Mouse (Mus musculus) embryonic facial prominence, embryonic 12.5 days (tissue): ENCODE data around the gene Mrpl43. TPM values are rescaled to one million over a fixed set of nuclear protein-coding genes. Genes with fewer than 3 reads are reported as not detected.

Source experiments
- ATAC-seq: fragments of 200-750 bp; cut with Nextera tagmentation; 2 replicates; pipeline ENCODE4 v1.8.0; 2017; ENCODE audit not compliant: insufficient number of reproducible peaks, insufficient read depth, low FRiP score, low TSS enrichment
- H3K27ac ChIP-seq: fragments of 300-500 bp; sonication (generic); 2 replicates; pipeline ENCODE4 v1.5.1; 2016; ENCODE audit warnings: mild to moderate bottlenecking
- H3K27me3 ChIP-seq: fragments of 300-500 bp; sonication (generic); 2 replicates; pipeline ENCODE4 v1.6.1; 2016; ENCODE audit warnings: mild to moderate bottlenecking, moderate library complexity
- H3K36me3 ChIP-seq: fragments of 300-500 bp; sonication (generic); 2 replicates; pipeline ENCODE4 v1.6.1; 2016; ENCODE audit warnings: mild to moderate bottlenecking
- H3K4me1 ChIP-seq: fragments of 300-500 bp; sonication (generic); 2 replicates; pipeline ENCODE4 v1.6.1; 2016
- H3K4me2 ChIP-seq: fragments of 300-500 bp; sonication (generic); replicated peaks from 2 replicates; pipeline ENCODE4 v1.6.1; 2016; ENCODE audit warnings: mild to moderate bottlenecking, moderate library complexity
- H3K4me3 ChIP-seq: fragments of 300-500 bp; sonication (generic); 2 replicates; pipeline ENCODE4 v1.5.1; 2016; ENCODE audit warnings: mild to moderate bottlenecking
- H3K9ac ChIP-seq: fragments of 300-500 bp; sonication (generic); 2 replicates; pipeline ENCODE4 v1.6.1; 2016; ENCODE audit warnings: mild to moderate bottlenecking, moderate library complexity
- H3K9me3 ChIP-seq: fragments of 300-500 bp; sonication (generic); 2 replicates; pipeline ENCODE4 v1.6.1; 2016; ENCODE audit warnings: mild to moderate bottlenecking, moderate library complexity
- WGBS: fragments of 180-500 bp; shearing (Covaris S2); methylation state at CpG from one replicate; pipeline ENCODE4 v1.1.7; 2016; 5-methylcytosine and 5-hydroxymethylcytosine counted together
- polyA plus RNA-seq: library from polyadenylated mRNA; unstranded; fragments of >200 nt; fragmentation: Nextera tagmentation; extraction: Ambion mirVana; gene quantifications from 2 replicates; pipeline ENCODE4 v1.2.1, GENCODE M21; 2016

Mrpl43 gene
- polyA plus RNA-seq, 1 experiment from 2014 or later = 74.5 TPM

GRCm38 (mm10) chr19:45003740-45004516, 2.3 kb downstream of the Mrpl43 start:
- Histone ChIP-seq H3K36me3 (peaks cover 53% of the 10 kb centered on the region), H3K9me3 (no peaks in the 10 kb centered on the region), H3K27me3 (no peaks in the 10 kb centered on the region), H3K4me1 (peaks cover 19% of the 10 kb centered on the region), H3K4me3 (no peak overlapping the region), H3K9ac (no peak overlapping the region), H3K27ac (no peak overlapping the region), H3K4me2 (no peak overlapping the region)
- WGBS = 83% methylated on average over 7 of the region's 7 CpGs
- ATAC-seq = no peak

GRCm38 (mm10) chr19:45002301-45002700, 3.9 kb downstream of the Mrpl43 start:
- Histone ChIP-seq H3K36me3 (peaks cover 64% of the 10 kb centered on the region), H3K9ac (no peak overlapping the region), H3K9me3 (no peaks in the 10 kb centered on the region), H3K4me3 (no peak overlapping the region), H3K27ac (no peak overlapping the region), H3K4me1 (peaks cover 11% of the 10 kb centered on the region), H3K4me2 (no peak overlapping the region), H3K27me3 (no peaks in the 10 kb centered on the region)
- 69% methylated on average over 3 of the region's 3 CpGs for WGBS
- no peak for ATAC-seq

- WGBS = 87% methylated on average over 8 of the region's 8 CpGs
- H3K36me3 ChIP-seq = peaks cover 72% of the 10 kb centered on the region
These were observed 6.6 kb downstream of the Mrpl43 start for GRCm38 (mm10) chr19:44999647-45000046.

DNA sequence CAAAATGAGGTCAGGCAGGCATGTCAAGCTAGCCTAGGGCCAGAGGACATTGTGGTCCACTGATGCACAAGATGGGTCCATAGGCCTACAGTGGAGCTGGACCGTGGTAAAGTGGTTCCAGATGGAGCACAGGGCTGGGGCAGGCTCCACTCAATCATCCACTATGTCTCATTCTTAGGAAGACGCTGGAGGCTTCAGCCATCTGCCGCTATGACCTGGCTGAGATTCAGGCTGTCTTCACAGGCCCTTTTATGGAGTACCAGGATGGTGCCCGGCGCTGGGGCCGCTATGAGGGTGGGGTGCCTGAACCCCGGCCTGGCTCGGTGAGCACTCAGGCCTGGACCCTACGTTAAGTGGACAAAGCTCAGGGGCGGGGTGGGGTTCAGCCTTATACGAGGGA, 8.5 kb downstream of the Mrpl43 start:
- no peak for ATAC-seq
- Histone ChIP-seq H3K9me3 (no peaks in the 10 kb centered on the region), H3K36me3 (peaks cover 58% of the 10 kb centered on the region), H3K9ac (no peak overlapping the region), H3K4me2 (no peak overlapping the region), H3K27ac (no peak overlapping the region), H3K4me1 (no peaks in the 10 kb centered on the region), H3K4me3 (no peak overlapping the region), H3K27me3 (no peaks in the 10 kb centered on the region)
- WGBS = 61% methylated on average over 11 of the region's 11 CpGs

More at GRCm38 (mm10) chr19:44999647-45000046, 6.6 kb downstream of the Mrpl43 start:
- H3K9ac ChIP-seq = no peak overlapping the region
- no peaks in the 10 kb centered on the region for H3K4me1 ChIP-seq
- no peak overlapping the region for H3K4me2 ChIP-seq
- no peak for ATAC-seq
- H3K9me3 ChIP-seq = no peaks in the 10 kb centered on the region
- H3K27me3 ChIP-seq = no peaks in the 10 kb centered on the region
- H3K4me3 ChIP-seq = no peak overlapping the region
- no peak overlapping the region for H3K27ac ChIP-seq

GRCm38 (mm10) chr19:44992712-44993111, 13.5 kb downstream of the Mrpl43 start:
- Histone ChIP-seq H3K4me1 (peaks cover 28% of the 10 kb centered on the region), H3K9me3 (no peaks in the 10 kb centered on the region), H3K4me2 (no peak overlapping the region), H3K36me3 (peaks cover 19% of the 10 kb centered on the region), H3K27me3 (no peaks in the 10 kb centered on the region), H3K9ac (no peak overlapping the region), H3K4me3 (no peak overlapping the region), H3K27ac (no peak overlapping the region)
- no peak for ATAC-seq
- WGBS = 58% methylated on average over 7 of the region's 7 CpGs

DNA sequence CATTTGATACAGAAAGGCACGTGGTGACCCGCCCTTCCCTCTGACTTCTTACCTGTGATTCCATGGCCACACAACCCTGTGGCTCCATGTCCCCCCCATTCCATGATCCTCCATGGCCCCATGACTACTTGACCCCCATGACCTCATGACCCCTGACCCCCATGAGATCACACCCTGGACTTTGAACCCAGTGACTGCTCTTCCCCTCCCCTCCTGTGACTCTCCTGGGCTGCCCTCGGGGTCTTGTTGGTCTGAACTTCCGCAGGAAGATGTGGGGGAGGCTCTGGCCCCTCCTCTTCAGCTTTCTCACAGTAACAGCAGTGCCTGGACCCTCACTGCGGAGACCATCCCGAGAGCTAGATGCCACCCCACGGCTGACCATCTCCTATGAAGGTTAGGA, 14.0 kb downstream of the Mrpl43 start:
- H3K4me2 ChIP-seq = no peak overlapping the region
- 31% methylated on average over 7 of the region's 7 CpGs for WGBS
- H3K27ac ChIP-seq = no peak overlapping the region
- ATAC-seq = no peak
- peaks cover 14% of the 10 kb centered on the region for H3K36me3 ChIP-seq
- peaks cover 28% of the 10 kb centered on the region for H3K4me1 ChIP-seq
- H3K4me3 ChIP-seq = no peak overlapping the region
- H3K27me3 ChIP-seq = no peaks in the 10 kb centered on the region
- no peaks in the 10 kb centered on the region for H3K9me3 ChIP-seq
- no peak overlapping the region for H3K9ac ChIP-seq

DNA sequence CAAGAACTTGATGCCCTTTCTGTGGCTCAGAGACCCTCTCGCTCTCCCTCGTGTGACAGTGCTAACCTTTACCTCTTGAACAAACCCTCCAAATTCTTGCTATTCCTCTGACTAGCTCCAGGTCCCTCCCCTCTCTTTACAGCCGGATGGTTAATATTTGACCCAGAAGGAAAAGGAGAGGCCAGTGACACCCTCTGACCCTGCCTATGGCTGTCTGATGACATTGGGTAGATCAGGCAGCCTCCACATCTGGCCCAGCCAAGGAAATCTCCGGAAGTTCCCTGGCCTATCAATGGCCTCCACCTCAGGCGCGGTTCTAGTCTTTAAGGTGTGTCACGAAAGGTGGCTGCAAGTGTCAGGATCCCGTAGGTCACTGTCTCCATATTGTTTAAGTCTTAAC, 15.2 kb downstream of the Mrpl43 start:
- Histone ChIP-seq H3K36me3 (peaks cover 9% of the 10 kb centered on the region; the same call in 1 of the 2 replicates), H3K4me2 (peak overlapping the region; percentile 90; the same call in 1 of the 2 replicates), H3K4me1 (peaks cover 28% of the 10 kb centered on the region), H3K9me3 (no peaks in the 10 kb centered on the region), H3K9ac (0 out of 2 replicates have a peak overlapping the region, but pooled peaks have one; percentile 65), H3K4me3 (no peak overlapping the region), H3K27me3 (no peaks in the 10 kb centered on the region), H3K27ac (no peak overlapping the region)
- no peak for ATAC-seq
- WGBS = 75% methylated on average over 8 of the region's 8 CpGs

- Histone ChIP-seq H3K4me1 (peaks cover 28% of the 10 kb centered on the region), H3K9ac (peak overlapping the region; percentile 65), H3K4me2 (peak overlapping the region; percentile 90), H3K27me3 (no peaks in the 10 kb centered on the region), H3K27ac (peak overlapping the region; percentile 23; the same call in 1 of the 2 replicates), H3K9me3 (no peaks in the 10 kb centered on the region), H3K36me3 (peaks cover 8% of the 10 kb centered on the region; the same call in 1 of the 2 replicates), H3K4me3 (peak overlapping the region; percentile 63)
- ATAC-seq = no peak
- WGBS = 5% methylated on average over 22 of the region's 22 CpGs
These were observed 16.4 kb downstream of the Mrpl43 start for GRCm38 (mm10) chr19:44989567-44990495.

DNA sequence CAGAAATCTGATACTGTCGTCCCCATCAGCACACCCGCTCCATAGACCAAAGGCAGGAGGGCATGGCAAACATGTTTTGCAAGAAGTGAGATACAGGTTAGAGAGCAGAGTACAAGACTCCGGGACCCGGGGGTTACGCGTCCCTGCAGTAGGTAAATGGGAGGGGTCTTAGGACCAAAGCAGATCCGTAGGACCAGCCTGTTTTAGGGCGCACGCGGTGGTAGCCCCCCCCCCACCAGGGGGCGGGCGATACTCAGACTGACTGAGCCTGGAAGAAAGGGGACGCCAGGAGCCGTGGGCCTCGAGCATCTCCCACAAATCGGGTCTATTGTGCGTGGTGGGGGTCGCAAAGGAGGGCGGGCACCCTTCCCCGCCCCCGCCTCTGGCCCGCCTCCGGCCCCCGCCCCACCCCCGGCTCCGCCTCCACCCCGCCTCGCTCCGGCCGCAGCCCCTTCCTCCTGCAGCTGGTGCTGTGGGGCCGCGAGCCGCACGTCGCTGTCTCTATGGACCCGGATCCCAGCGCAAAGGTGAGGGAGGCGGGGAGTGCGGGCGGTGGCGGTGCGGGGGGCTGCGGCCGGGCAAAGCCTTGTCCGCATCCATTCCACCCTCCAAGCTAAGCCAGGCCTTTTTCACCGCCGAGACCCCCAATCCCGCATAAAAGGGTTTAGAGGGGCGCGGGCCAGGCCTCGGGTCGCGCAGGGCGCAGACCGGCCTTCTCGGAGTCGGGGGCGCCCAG, 17.2 kb downstream of the Mrpl43 start, which contains the start of gene Sema4g:
TSS of gene Sema4g (plus strand) at position 271 of the 736 bp plus-strand sequence.
- Histone ChIP-seq H3K36me3 (peaks cover 6% of the 10 kb centered on the region; the same call in 1 of the 2 replicates), H3K27me3 (no peaks in the 10 kb centered on the region), H3K4me3 (peak within 1 kb of the TSS; percentile 63), H3K27ac (peak within 1 kb of the TSS; percentile 23; the same call in 1 of the 2 replicates), H3K9ac (peak within 1 kb of the TSS; percentile 65), H3K4me1 (peaks cover 28% of the 10 kb centered on the region), H3K4me2 (peak within 1 kb of the TSS; percentile 90), H3K9me3 (no peaks in the 10 kb centered on the region)
- ATAC-seq = peak; percentile 69
- under 1% methylated on average over 54 of the region's 58 CpGs for WGBS

DNA sequence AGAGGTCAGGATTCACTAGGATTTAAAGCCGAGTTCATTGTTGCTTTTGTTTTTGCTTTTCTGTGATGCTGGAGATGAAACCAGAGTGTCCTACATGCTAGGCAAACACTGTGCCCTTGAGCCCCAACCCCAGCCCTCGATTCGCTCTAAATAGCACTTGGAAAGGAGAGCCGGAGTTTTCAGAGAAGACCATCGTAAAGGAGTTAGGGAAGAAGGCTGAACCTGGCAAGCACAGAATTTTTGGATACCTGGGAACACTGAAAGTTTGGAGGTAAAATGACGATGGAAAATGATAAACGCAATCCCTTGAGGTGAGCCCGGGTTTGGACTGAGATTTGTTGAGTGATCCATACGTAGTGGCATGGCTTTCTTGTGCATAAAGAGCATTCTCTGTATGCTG, 17.9 kb downstream of the Mrpl43 start:
- peak overlapping the region; percentile 63 for H3K4me3 ChIP-seq
- H3K27me3 ChIP-seq = no peaks in the 10 kb centered on the region
- ATAC-seq = no peak
- H3K27ac ChIP-seq = no peak overlapping the region
- H3K4me1 ChIP-seq = peaks cover 28% of the 10 kb centered on the region
- peak overlapping the region; percentile 90 for H3K4me2 ChIP-seq
- H3K9ac ChIP-seq = peak overlapping the region; percentile 65
- H3K36me3 ChIP-seq = peaks cover 6% of the 10 kb centered on the region; the same call in 1 of the 2 replicates
- H3K9me3 ChIP-seq = no peaks in the 10 kb centered on the region
- WGBS = 28% methylated on average over 9 of the region's 9 CpGs

DNA sequence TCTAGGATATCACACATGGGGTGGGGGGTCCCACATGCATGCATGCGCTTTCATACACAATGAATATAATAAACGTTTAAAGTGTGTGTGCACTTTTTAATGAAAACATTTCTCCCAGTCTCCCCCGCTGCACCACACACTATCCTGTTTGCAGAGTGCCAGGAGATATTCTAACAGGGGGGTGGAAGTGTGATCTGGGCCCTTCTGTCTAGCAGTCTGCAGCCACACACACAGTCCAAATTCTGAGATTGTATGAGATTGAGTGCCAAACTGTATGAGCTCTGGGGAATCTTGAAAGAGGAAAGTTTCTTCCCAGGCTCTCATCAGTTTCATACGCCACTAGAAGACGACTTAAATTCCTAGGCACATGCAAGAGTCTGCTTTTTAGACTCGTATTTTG, 18.4 kb downstream of the Mrpl43 start:
- ATAC-seq = no peak
- WGBS = 62% methylated on average over 6 of the region's 6 CpGs

More for the DNA sequence above, 18.4 kb downstream of the Mrpl43 start:
- no peaks in the 10 kb centered on the region for H3K9me3 ChIP-seq
- H3K27me3 ChIP-seq = no peaks in the 10 kb centered on the region
- H3K4me1 ChIP-seq = peaks cover 28% of the 10 kb centered on the region
- no peak overlapping the region for H3K27ac ChIP-seq
- H3K4me3 ChIP-seq = no peak overlapping the region
- H3K4me2 ChIP-seq = no peak overlapping the region
- H3K9ac ChIP-seq = no peak overlapping the region
- peaks cover 4% of the 10 kb centered on the region; the same call in 1 of the 2 replicates for H3K36me3 ChIP-seq
